Mouse (Mus musculus) midbrain, embryonic 10.5 days (tissue): ENCODE measurements around the gene Ppan. TPM values are rescaled to one million over a fixed set of nuclear protein-coding genes. Genes with fewer than 3 reads are reported as not detected.

ENCODE experiments used
- DNase-seq: peaks from one replicate; pipeline ENCODE4 v3.0.0-alpha.2; 2017; ENCODE audit warnings: low spot score
- H3K27ac ChIP-seq: fragments of 300-500 bp; sonication (generic); replicated peaks from 2 replicates; pipeline ENCODE4 v1.5.1; 2016; ENCODE audit warnings: mild to moderate bottlenecking
- H3K27me3 ChIP-seq: fragments of 300-500 bp; sonication (generic); 2 replicates; pipeline ENCODE4 v1.6.1; 2016; ENCODE audit warnings: low read depth, mild to moderate bottlenecking; ENCODE audit not compliant: poor library complexity, severe bottlenecking
- H3K36me3 ChIP-seq: fragments of 300-500 bp; sonication (generic); 2 replicates; pipeline ENCODE4 v1.6.1; 2016; ENCODE audit warnings: mild to moderate bottlenecking, moderate library complexity
- H3K4me1 ChIP-seq: fragments of 300-500 bp; sonication (generic); 2 replicates; pipeline ENCODE4 v1.6.1; 2016
- H3K4me3 ChIP-seq: fragments of 300-500 bp; sonication (generic); 2 replicates; pipeline ENCODE4 v1.5.1; 2016; ENCODE audit warnings: mild to moderate bottlenecking, moderate library complexity
- H3K9me3 ChIP-seq: fragments of 300-500 bp; sonication (generic); replicated peaks from 2 replicates; pipeline ENCODE4 v1.6.1; 2016; ENCODE audit warnings: mild to moderate bottlenecking
- WGBS: fragments of 180-500 bp; shearing (Covaris S2); methylation state at CpG from one replicate; pipeline ENCODE4 v1.1.7; 2016; 5-methylcytosine and 5-hydroxymethylcytosine counted together
- microRNA-seq: library from miRNA; unstranded; fragments of <30 nt; microRNA quantifications from one replicate; pipeline ENCODE4, GENCODE M21; 2017
- polyA plus RNA-seq: library from polyadenylated mRNA; unstranded; fragments of >200 nt; fragmentation: Nextera tagmentation; extraction: Ambion mirVana; gene quantifications from 2 replicates; pipeline ENCODE4 v1.2.1, GENCODE M21; 2016

Ppan gene
- polyA plus RNA-seq, 1 experiment from 2014 or later, result 97.2 TPM

GRCm38 (mm10) chr9:20901466-20902173 lies 13.6 kb downstream of the Ppan start:
- Histone ChIP-seq H3K27me3 (no peaks in the 10 kb centered on the region), H3K27ac (no peak overlapping the region), H3K9me3 (no peaks in the 10 kb centered on the region), H3K36me3 (peaks cover 37% of the 10 kb centered on the region), H3K4me3 (no peak overlapping the region), H3K4me1 (peaks cover 14% of the 10 kb centered on the region)
- WGBS, result 17% methylated on average over 13 of the region's 13 CpGs
- DNase-seq, result no peak

- no peaks in the 10 kb centered on the region for H3K9me3 ChIP-seq
- WGBS, result 43% methylated on average over 6 of the region's 6 CpGs
- H3K27ac ChIP-seq, result no peak overlapping the region
- H3K27me3 ChIP-seq, result no peaks in the 10 kb centered on the region
- H3K36me3 ChIP-seq, result peaks cover 37% of the 10 kb centered on the region
- H3K4me3 ChIP-seq, result no peak overlapping the region
- DNase-seq, result no peak
- peaks cover 9% of the 10 kb centered on the region for H3K4me1 ChIP-seq
Measured at GRCm38 (mm10) chr9:20902174-20902491, 14.2 kb downstream of the Ppan start.

GRCm38 (mm10) chr9:20909948-20910347 lies 22.0 kb downstream of the Ppan start:
- Histone ChIP-seq H3K27ac (no peak overlapping the region), H3K9me3 (no peaks in the 10 kb centered on the region), H3K27me3 (no peaks in the 10 kb centered on the region), H3K4me1 (no peaks in the 10 kb centered on the region), H3K4me3 (no peak overlapping the region), H3K36me3 (peaks cover 100% of the 10 kb centered on the region)
- DNase-seq, result no peak
- 94% methylated on average over 9 of the region's 9 CpGs for WGBS

- no peak overlapping the region for H3K27ac ChIP-seq
- no peaks in the 10 kb centered on the region for H3K27me3 ChIP-seq
- no peak for DNase-seq
- 87% methylated on average over 4 of the region's 4 CpGs for WGBS
- H3K4me3 ChIP-seq, result no peak overlapping the region
- H3K9me3 ChIP-seq, result no peaks in the 10 kb centered on the region
- H3K4me1 ChIP-seq, result no peaks in the 10 kb centered on the region
- H3K36me3 ChIP-seq, result peaks cover 100% of the 10 kb centered on the region
Measured at GRCm38 (mm10) chr9:20916160-20916559, 28.2 kb downstream of the Ppan start.

GRCm38 (mm10) chr9:20923258-20923657 lies 35.3 kb downstream of the Ppan start:
- DNase-seq, result no peak
- no peaks in the 10 kb centered on the region for H3K27me3 ChIP-seq
- no peak overlapping the region for H3K27ac ChIP-seq
- H3K9me3 ChIP-seq, result no peaks in the 10 kb centered on the region
- peaks cover 100% of the 10 kb centered on the region for H3K36me3 ChIP-seq
- H3K4me3 ChIP-seq, result no peak overlapping the region
- WGBS, result 94% methylated on average over 3 of the region's 3 CpGs
- H3K4me1 ChIP-seq, result no peaks in the 10 kb centered on the region

Small RNA genes within 50 kb of the gene (microRNA-seq; reads per million reads assigned to microRNA genes)
- gene Mir7081, result 0.90 reads per million

Other genes with a start within 250 kb of the Ppan start
- 381 and 400 TPM in 2 replicates for gene Ubl5, start 245.3 kb upstream of the Ppan start, polyA plus RNA-seq
- 20.4 and 21.2 TPM in 2 replicates for gene Fbxl12, start 243.4 kb upstream of the Ppan start, polyA plus RNA-seq
- 84.0 and 91.4 TPM in 2 replicates for gene Pin1, start 236.1 kb upstream of the Ppan start, polyA plus RNA-seq
- 26.8 and 34.6 TPM in 2 replicates for gene Olfm2, start 141.8 kb upstream of the Ppan start, polyA plus RNA-seq
- gene Col5a3, start 73.1 kb upstream of the Ppan start, polyA plus RNA-seq, result 0.60 TPM in 2 replicates
- gene Rdh8, start 69.7 kb upstream of the Ppan start, polyA plus RNA-seq, result not detected in 2 replicates
- 0.69 and 0.87 TPM in 2 replicates for gene A230050P20Rik, start 19.5 kb upstream of the Ppan start, polyA plus RNA-seq
- 5.5 and 5.9 TPM in 2 replicates for gene Angptl6, start 8.4 kb upstream of the Ppan start, polyA plus RNA-seq
- 398 and 429 TPM in 2 replicates for gene Eif3g, start 10.4 kb downstream of the Ppan start, polyA plus RNA-seq
- gene Dnmt1, start 71.7 kb downstream of the Ppan start, polyA plus RNA-seq, result 141 and 145 TPM in 2 replicates
- gene S1pr2, start 88.6 kb downstream of the Ppan start, polyA plus RNA-seq, result 19.1 and 22.1 TPM in 2 replicates
- gene Mrpl4, start 114.6 kb downstream of the Ppan start, polyA plus RNA-seq, result 141 and 143 TPM in 2 replicates
- gene Icam1, start 127.8 kb downstream of the Ppan start, polyA plus RNA-seq, result 4.5 and 4.9 TPM in 2 replicates
- gene Icam4, start 141.2 kb downstream of the Ppan start, polyA plus RNA-seq, result 5.6 and 5.9 TPM in 2 replicates
- gene Icam5, start 143.9 kb downstream of the Ppan start, polyA plus RNA-seq, result 0.05 TPM in 1 of 2 replicates, not detected in the other
- gene Zglp1, start 178.9 kb downstream of the Ppan start, polyA plus RNA-seq, result 0.91 and 1.2 TPM in 2 replicates
- 1.0 and 1.3 TPM in 2 replicates for gene Gm49373, start 184.9 kb downstream of the Ppan start, polyA plus RNA-seq
- 57.1 and 66.7 TPM in 2 replicates for gene Fdx1l, start 185.4 kb downstream of the Ppan start, polyA plus RNA-seq
- gene Gm38431, start 203.8 kb downstream of the Ppan start, polyA plus RNA-seq, result 3.4 and 3.9 TPM in 2 replicates
- 95.4 and 102 TPM in 2 replicates for gene Raver1, start 203.8 kb downstream of the Ppan start, polyA plus RNA-seq
- 13.6 and 14.8 TPM in 2 replicates for gene Tyk2, start 243.1 kb downstream of the Ppan start, polyA plus RNA-seq